22 mouse cellular contexts compared by ENCODE assay signal in genomic region chr12:71651251-71651650, GRCm38 (mm10).
A peak's percentile ranks its signal among the peaks of the same experiment; 100 is the strongest.
DNase-seq lines count a peak whose midpoint lies in the region; ATAC-seq and TF ChIP-seq lines count a peak whose summit lies in the region.
"Had no signal": no experiment of that assay in that cellular context is flagged by ENCODE, and none has a peak within 500 bp of the region (broad histone marks: within the 10 kb centered on the region; RNA-seq: fewer than 3 reads in every experiment).

No protein-coding gene starts in this region.

- no peak overlapping the region for H3K4me3 ChIP-seq in liver, embryonic 11.5 days (ENCODE audit: low read depth, low read length)
- no peak overlapping the region for H3K4me3 ChIP-seq in cerebellum, adult 2 months (replicated peaks; ENCODE audit: insufficient read depth, low read depth, low read length)
- H3K4me3 ChIP-seq: embryonic facial prominence, embryonic 10.5 days; embryonic facial prominence, embryonic 15.5 days; forebrain, embryonic 13.5 days; lung, embryonic 15.5 days; midbrain, embryonic 12.5 days had no signal

- no peaks in the 10 kb centered on the region for H3K4me1 ChIP-seq in liver, embryonic 11.5 days (replicated peaks; ENCODE audit: control insufficient read depth, insufficient read depth, low read length)
- no peaks in the 10 kb centered on the region; the same call in 1 of the 2 replicates for H3K4me1 ChIP-seq in cerebellum, adult 2 months (ENCODE audit: control insufficient read depth, insufficient read depth, low read length)
- H3K4me1 ChIP-seq: embryonic facial prominence, embryonic 10.5 days; embryonic facial prominence, embryonic 15.5 days; forebrain, embryonic 13.5 days; lung, embryonic 15.5 days; midbrain, embryonic 12.5 days had no signal

- TF ChIP-seq CTCF in cerebellum, adult 2 months (IDR thresholded peaks at IDR 0.05; ENCODE audit: borderline replicate concordance, insufficient read depth, low read depth, low read length), result peak; percentile 44; the same call in 1 of the 2 replicates

- TF ChIP-seq POLR2A in cerebellum, adult 2 months (IDR thresholded peaks at IDR 0.05; ENCODE audit: borderline replicate concordance, insufficient read depth, low read length), result no peak

- no peaks in the 10 kb centered on the region for H3K9me3 ChIP-seq in liver, embryonic 11.5 days (ENCODE audit: control insufficient read depth, low read length)
- H3K9me3 ChIP-seq: embryonic facial prominence, embryonic 10.5 days; embryonic facial prominence, embryonic 15.5 days; forebrain, embryonic 13.5 days; lung, embryonic 15.5 days; midbrain, embryonic 12.5 days had no signal

- H3K27ac ChIP-seq in liver, embryonic 11.5 days (ENCODE audit: low read depth, low read length), result no peak overlapping the region
- H3K27ac ChIP-seq in cerebellum, adult 2 months (ENCODE audit: insufficient read depth, low read length), result no peak overlapping the region
- H3K27ac ChIP-seq: embryonic facial prominence, embryonic 10.5 days; embryonic facial prominence, embryonic 15.5 days; forebrain, embryonic 13.5 days; lung, embryonic 15.5 days; midbrain, embryonic 12.5 days had no signal

- peak; percentile 7 for DNase-seq in liver, embryonic 11.5 days (ENCODE audit: low spot score)
- DNase-seq in liver, result no peak
- peak; percentile 29 to 54 for DNase-seq in cerebellum, adult 2 months
- peak; percentile 41 to 48 for DNase-seq in cerebellum, postnatal 14 days
- no peak for DNase-seq in urinary bladder, adult 2 months (ENCODE audit: low spot score)
- DNase-seq in right cerebral cortex, postnatal 10 days (ENCODE audit: low spot score in 2 of 2), result no peak
- DNase-seq in lung, postnatal 10 days, result no peak
- DNase-seq: adrenal gland, postnatal 10 days; gastrocnemius, postnatal 14 days; heart, postnatal 14 days; kidney, adult 9 months; kidney, postnatal 14 days; lung, postnatal 36 days; spleen, adult 18-20 months; thymus, postnatal 25 days had no signal

- WGBS in liver, embryonic 11.5 days, result 56% methylated on average over 2 of the region's 2 CpGs
- 10% methylated on average over 2 of the region's 2 CpGs for WGBS in cerebellum, adult 2 months

- H3K9ac ChIP-seq in liver, embryonic 11.5 days (ENCODE audit: low read depth, low read length), result no peak overlapping the region
- H3K9ac ChIP-seq: embryonic facial prominence, embryonic 15.5 days; forebrain, embryonic 13.5 days; lung, embryonic 15.5 days; midbrain, embryonic 12.5 days had no signal

- H3K27me3 ChIP-seq in liver, embryonic 11.5 days (replicated peaks; ENCODE audit: control insufficient read depth, insufficient read depth, low read length), result no peaks in the 10 kb centered on the region
- H3K27me3 ChIP-seq in cerebellum, adult 2 months (ENCODE audit: control insufficient read depth, insufficient read depth, low read length), result no peaks in the 10 kb centered on the region; the same call in 1 of the 2 replicates
- H3K27me3 ChIP-seq: embryonic facial prominence, embryonic 15.5 days; forebrain, embryonic 13.5 days; lung, embryonic 15.5 days; midbrain, embryonic 12.5 days had no signal

- ATAC-seq in liver, embryonic 11.5 days (replicated peaks; ENCODE audit: low FRiP score), result no peak
- ATAC-seq: forebrain, embryonic 13.5 days; intestine, postnatal 0 days; Patski had no signal

- H3K36me3 ChIP-seq in liver, embryonic 11.5 days (ENCODE audit: control insufficient read depth, insufficient read depth, low read length), result no peaks in the 10 kb centered on the region
- H3K36me3 ChIP-seq: embryonic facial prominence, embryonic 10.5 days; embryonic facial prominence, embryonic 15.5 days; lung, embryonic 15.5 days; midbrain, embryonic 12.5 days had no signal

- H3K4me2 ChIP-seq in liver, embryonic 11.5 days, result no peak overlapping the region
- H3K4me2 ChIP-seq: embryonic facial prominence, embryonic 15.5 days; forebrain, embryonic 13.5 days; lung, embryonic 15.5 days; midbrain, embryonic 12.5 days had no signal

Comparison
In these comparisons a context has a peak if more than half of its experiments do, and no peak if none do; other contexts are left out.
1. DNase-seq: peak in liver, embryonic 11.5 days (single experiment), cerebellum, adult 2 months (2 of 2) and cerebellum, postnatal 14 days (2 of 2); none in liver (single experiment), urinary bladder, adult 2 months (single experiment), right cerebral cortex, postnatal 10 days (0 of 2) and lung, postnatal 10 days (single experiment).